Mouse (Mus musculus) layer of hippocampus, adult 8-10 months (tissue): Measurements from ENCODE around the gene Gstz1. TPM values are rescaled to one million over a fixed set of nuclear protein-coding genes. Genes with fewer than 3 reads are reported as not detected.
"Not testable (repeated sequence)": the region's sequence is repeated elsewhere in the genome, so short reads cannot be mapped to it uniquely, and the experiment has no call there.

Source experiments
- DNase-seq, 2 experiments: peaks; one replicate each; pipeline ENCODE4 v3.0.0; 2022; ENCODE audit warnings: low spot score in 2 of 2
- total RNA-seq, 4 experiments: library from RNA; stranded (reverse); gene quantifications; 2 replicates each; pipeline ENCODE4 v1.2.4; 2022

Gene Gstz1
- 10 to 100 TPM; 51.9 to 56.0 (median 54.8) TPM for total RNA-seq

DNA sequence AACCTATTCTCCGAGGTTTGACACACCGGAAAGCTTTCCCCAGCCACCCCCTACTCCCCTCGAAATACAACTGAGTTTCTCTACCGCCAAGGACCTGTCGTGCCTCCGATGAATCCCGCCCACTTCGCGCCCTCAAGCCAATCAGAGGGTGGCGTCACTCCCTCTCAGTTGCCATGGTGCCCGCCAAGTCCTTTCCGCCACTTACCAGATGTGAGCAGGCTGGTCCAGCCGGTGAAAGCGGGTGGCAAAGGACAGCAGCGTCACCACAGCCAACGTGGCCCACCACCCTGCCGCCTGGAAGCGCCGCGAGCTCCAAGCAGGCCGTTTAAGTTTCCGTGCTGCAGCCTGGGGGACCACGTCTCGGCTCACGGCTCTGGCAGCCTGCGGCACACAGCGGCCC, at the start of gene Gstz1:
Gstz1 (plus strand) TSS at position 200 of the 400 bp plus-strand sequence.
- peak; percentile 85 to 86 for DNase-seq

DNA sequence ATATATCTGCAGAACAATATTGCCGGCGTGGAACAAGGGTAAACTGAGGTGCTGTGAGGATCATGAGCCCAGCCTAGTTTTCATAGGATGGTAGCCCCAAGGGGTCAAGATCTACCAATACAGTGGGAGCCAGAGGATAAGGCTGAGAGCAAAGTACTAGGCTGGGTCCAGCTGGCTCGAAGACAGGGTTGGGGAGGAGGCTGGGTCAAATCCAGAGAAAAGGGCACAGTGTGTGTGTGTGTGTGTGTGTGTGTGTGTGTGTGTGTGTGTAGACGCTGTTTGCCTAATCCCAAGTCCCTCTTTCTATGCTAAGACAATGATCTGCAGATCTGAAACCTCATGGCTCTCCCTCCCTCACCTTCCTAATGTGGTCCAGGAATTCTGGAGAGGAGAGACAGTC, 46.6 kb upstream of the Gstz1 start:
- no peak for DNase-seq

- no peak for DNase-seq
Measured at GRCm38 (mm10) chr12:87102165-87102631, 44.8 kb upstream of the Gstz1 start, which contains the start of gene Ngb. Ngb (minus strand) TSS chr12:87102539.

- DNase-seq, result no peak
Measured at GRCm38 (mm10) chr12:87103471-87103870, 43.5 kb upstream of the Gstz1 start.

- no peak for DNase-seq
Measured at GRCm38 (mm10) chr12:87104796-87105195, 42.2 kb upstream of the Gstz1 start.

- no peak for DNase-seq
Measured at GRCm38 (mm10) chr12:87107357-87107977, 39.5 kb upstream of the Gstz1 start.

DNA sequence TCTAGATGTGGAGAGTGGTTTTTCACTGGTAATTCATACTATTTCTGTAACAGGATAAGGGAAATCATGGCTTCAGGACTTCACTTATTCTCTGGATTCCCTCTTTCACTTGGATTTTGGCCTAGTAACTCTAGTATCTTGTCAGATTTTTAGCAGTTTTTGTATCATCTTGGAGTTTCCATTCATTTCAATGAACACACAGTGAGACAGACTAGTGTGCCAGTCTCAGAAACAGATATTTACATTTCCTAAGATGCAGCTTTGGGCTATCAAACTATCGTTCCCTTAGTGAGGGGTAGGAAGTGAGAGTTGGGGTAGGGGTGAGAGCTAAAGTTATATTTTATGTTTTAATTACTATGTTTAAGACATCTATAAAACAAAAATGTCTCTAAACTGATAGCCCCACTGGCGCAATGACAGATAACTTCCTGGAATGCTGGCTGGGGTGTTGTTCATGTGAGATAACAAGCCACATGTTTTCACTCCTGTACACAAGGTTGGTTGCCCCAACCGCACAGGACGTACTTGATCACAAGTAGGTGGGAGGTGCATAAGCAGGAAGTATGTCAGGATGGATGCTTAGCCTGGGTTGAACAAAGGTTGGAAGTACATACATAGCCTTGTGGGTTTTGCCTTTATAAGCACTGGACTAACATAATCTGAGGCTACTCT, 24.9 kb upstream of the Gstz1 start:
- no peak for DNase-seq

- no peak for DNase-seq
Measured at GRCm38 (mm10) chr12:87127256-87127655, 19.7 kb upstream of the Gstz1 start.

DNA sequence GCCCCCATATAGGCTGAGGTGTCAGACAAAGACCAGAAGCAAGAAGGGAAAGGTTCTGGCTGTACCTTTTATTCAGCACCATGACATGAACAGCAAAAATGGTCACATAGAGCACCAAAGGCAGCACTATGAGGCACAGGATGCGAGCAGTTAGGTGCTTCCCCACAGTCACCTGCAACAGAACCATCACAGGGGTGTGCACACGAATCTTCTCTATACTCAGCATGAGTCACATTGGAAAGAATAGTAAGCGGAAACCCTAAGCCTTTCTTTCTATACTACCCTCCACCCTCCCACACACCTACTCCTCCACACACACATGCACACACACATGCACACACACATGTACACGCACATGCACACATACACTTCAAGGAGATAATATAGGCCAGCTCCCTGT, 16.7 kb upstream of the Gstz1 start:
- no peak for DNase-seq

DNA sequence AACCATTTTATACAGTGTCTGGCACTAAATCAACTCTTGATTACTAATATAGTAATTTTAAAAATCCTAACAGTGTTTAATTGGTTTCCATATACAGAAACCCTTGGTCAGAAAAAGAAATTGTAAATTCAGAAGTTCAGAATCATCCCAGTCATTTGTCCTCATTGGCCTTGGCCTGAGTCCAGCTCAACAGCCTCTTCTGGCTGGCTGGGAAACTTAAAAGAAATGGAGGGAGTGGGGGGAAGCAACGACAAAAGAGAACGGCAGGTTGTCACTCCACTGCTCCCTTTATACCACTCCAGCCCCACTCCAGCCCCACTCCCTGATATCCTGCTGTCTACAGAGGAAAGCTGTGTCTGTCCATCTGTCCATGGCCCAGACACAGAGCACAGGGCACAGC, 15.8 kb upstream of the Gstz1 start:
- no peak for DNase-seq

GRCm38 (mm10) chr12:87131619-87132018, 15.3 kb upstream of the Gstz1 start:
- DNase-seq, result no peak

DNA sequence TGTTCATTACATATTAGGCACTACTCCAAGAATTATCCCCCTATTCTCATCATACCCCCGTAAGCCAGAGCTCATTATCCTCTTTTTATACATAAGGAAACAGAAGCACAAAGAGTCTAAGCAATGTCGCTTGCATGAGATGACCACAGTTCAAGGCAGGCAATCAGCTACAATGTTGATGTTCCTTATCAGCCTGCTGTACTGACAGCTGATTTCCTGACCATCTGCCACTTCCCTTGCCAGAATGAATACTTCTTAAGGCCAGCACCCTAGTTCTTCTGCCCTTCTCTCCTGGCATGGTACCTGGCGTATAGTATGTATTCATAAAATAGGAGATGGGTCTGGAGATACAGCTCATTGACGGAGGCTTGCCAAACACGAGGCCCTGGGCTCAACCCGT, 14.8 kb upstream of the Gstz1 start:
- no peak for DNase-seq

GRCm38 (mm10) chr12:87132784-87133183, 14.2 kb upstream of the Gstz1 start:
- no peak for DNase-seq

DNA sequence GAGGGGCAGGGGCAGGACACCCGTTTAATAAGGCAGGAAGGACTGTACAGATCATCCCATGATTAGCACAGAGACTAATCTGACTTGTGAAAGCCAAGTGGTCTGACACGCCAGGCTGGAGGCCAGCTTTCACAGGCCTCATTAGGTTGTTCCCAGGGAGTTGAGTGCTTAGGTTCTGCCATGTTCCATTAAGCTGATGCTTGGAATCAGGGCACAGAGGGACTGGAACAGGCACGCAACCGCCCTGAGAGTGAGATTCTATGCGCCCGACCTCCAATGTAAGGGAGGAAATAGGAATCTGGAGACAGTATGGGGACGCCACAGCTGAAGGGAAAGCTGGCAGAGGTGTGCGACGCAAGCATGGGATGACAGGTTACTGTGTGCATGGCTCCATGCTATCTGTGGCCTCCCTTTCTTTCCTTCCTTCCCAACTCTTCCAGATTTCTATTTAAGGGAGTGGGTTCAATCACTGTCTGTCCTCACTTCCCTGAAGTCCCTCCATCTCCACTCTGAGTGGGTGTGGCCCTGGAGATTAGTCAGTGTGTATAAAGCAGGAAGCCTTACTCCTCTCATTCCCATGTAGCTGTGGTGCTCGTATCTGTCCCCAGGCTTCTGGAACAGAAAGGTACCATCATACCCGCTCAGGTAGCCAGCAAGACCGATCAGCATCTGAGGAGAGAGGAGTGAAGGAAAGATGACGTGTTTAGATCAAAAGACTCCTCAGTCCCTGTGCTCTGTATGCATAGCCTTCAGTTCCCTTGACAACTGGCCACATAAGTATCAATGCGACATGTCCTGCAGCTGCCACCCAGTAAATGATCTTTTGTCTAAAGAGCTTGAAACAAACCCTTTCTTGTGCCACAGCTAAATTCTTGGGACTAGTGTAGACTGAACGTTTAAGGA, 9.3 kb upstream of the Gstz1 start:
- no peak for DNase-seq

DNA sequence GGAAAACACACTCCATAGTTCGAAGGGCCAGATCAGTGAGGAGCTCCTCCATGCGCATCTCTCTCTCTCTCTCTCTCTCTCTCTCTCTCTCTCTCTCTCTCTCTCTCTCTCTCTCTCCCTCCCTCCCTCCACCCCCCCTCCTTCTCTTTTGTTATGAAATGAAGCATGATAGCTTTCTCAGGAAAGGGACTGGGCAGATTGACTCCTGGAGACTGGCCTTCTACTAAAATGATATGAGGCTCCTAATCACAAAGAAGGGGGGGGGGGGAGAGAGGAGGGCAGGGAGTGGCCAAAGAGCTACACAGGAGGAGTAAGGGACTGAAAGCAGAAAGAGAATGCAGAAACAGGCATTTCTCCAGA, 8.6 kb upstream of the Gstz1 start:
- no peak for DNase-seq

DNA sequence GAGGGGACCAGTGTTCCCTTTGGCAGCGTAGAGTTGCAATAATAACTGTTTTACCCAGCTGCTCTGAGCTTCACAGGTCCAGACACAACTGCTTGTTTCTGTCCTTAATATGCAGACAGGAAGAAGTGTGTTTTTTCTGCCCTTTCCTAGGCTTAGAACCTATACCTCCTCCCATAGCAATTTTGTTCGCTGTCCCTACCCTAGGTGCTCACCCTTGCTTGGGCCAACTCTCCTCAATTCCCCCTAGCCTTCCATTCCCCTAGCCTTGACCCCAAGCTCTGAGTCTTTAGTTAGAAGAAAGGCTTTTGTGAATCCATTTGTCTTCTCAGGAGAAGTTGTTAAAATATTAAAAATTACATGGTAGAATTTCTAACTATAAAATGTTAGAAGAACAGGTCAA, 8.2 kb upstream of the Gstz1 start:
- no peak for DNase-seq

GRCm38 (mm10) chr12:87142156-87142555, 4.8 kb upstream of the Gstz1 start:
- no peak for DNase-seq

GRCm38 (mm10) chr12:87147395-87148089, 577 bp downstream of the Gstz1 start, which contains the start of gene Pomt2:
Pomt2 (minus strand) TSS chr12:87147968.
- peak; percentile 92 to 93 for DNase-seq

DNA sequence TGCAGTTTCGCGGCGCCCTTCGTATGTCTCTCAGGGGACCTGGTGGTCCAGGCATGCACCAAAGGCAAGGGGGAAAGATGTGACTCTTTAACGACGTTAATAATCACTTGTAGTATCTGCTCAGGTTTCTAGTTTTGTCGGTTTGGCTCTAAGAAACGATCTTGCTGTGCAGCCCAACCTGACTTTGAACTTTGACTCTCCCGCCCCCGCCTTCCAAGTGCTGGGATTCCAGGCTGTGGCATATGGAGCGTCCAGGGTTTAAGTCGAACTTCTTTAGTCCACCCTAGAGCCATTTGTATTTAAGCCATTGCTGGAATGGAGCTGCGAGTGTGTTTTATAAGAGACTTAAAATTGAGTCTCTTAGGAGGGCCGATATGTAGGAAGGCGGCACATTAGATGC, 1.2 kb downstream of the Gstz1 start:
- no peak for DNase-seq

GRCm38 (mm10) chr12:87149471-87149870, 2.5 kb downstream of the Gstz1 start:
- no peak for DNase-seq

DNA sequence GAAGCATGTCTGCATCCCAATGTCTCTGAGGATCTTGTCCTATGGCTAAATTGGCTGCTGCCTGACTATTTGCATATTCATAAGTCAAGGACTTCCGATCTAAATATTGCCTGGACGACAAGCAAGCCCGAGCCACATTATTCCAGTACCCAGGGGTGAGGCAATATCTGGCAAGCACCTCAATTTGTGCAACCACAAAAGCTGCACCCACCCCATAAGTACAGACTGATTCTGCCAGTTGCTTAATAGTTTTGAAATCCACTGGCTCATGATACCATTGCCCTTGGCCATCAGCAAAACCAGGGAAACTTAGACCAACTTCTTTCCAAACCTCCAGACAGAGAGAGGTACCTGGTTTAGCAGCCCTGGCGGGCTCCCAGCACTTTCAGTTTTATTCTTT, 7.5 kb downstream of the Gstz1 start:
- not testable (repeated sequence) for DNase-seq
